ENCODE assay signal across 8 mouse cellular contexts in the genomic region with DNA sequence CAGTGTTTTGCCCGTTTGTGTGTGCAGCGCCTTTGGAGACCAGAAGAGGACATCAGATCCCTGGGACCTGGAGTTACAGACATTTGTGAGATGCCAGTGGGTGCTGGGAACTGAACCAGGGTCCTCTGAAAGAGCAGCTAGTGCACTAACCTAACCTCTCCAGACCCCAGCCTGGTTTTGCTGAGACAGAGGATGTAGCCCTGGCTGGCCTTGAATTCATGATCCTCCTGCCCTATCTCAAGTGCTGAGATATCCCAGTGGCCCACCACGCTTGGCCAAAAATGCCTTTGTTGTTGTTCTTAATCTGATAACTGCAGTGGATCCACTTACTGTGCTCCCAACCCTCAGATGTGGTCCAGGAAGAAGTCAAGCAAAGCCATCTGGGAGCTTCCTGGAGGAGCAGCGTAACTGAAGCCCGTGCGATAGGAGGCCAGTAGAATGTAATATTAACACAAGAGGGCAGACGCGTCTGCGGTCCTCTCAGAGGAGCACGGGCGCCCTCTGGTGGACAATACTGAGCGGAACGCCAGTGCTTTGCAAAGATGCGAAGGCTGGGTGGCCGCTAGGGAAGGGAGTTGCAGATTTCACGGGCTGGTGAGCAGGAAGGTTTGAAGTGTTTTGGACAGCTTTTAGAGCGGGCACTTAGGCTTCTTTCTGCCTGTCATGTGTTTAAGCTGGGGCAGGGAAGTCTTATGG.
DNase-seq lines count a peak whose midpoint lies in the region; ATAC-seq and TF ChIP-seq lines count a peak whose summit lies in the region.

No protein-coding gene starts in this region.

- DNase-seq in MEL (ENCODE audit: low read depth, low spot score): peak; percentile 96
- DNase-seq in cerebellum, adult 8-10 months: peak; percentile 84
- peak; percentile 92 for DNase-seq in hindbrain, embryonic 10.5 days (ENCODE audit: low spot score)
- peak; percentile 82 for DNase-seq in layer of hippocampus, adult 9-10 months (ENCODE audit: low spot score)
- peak; percentile 88 for DNase-seq in ovary, postnatal 10 days (ENCODE audit: low spot score)
- DNase-seq in thymus, postnatal 0 days (ENCODE audit: low spot score): peak; percentile 95

- H3K79me2 ChIP-seq in MEL (ENCODE audit: control insufficient read depth, insufficient read depth, low read length, poor library complexity): no peaks in the 10 kb centered on the region; the same call in 1 of the 2 replicates

- TF ChIP-seq POLR2A in MEL (IDR thresholded peaks at IDR 0.05; ENCODE audit: control insufficient read depth in 1 of 2, insufficient read depth in 1 of 2, low read depth in 1 of 2, low read length in 2 of 2, poor library complexity in 1 of 2): no peak

- H3K9me3 ChIP-seq in MEL (replicated peaks; ENCODE audit: insufficient read depth, low read length): no peaks in the 10 kb centered on the region
- H3K9me3 ChIP-seq in hindbrain, embryonic 10.5 days: peaks cover 4% of the 10 kb centered on the region; the same call in 1 of the 2 replicates
- no peaks in the 10 kb centered on the region for H3K9me3 ChIP-seq in lung, embryonic 16.5 days (ENCODE audit: control insufficient read depth, low read length)

- peak overlapping the region; percentile 44; the same call in 1 of the 2 replicates for H3K27ac ChIP-seq in MEL (ENCODE audit: control insufficient read depth, low read depth, low read length)
- no peak overlapping the region for H3K27ac ChIP-seq in hindbrain, embryonic 10.5 days
- H3K27ac ChIP-seq in lung, embryonic 16.5 days (ENCODE audit: low read length): no peak overlapping the region

- 23% methylated on average over 17 of the region's 17 CpGs for WGBS in hindbrain, embryonic 10.5 days
- WGBS in lung, embryonic 16.5 days: 17% methylated on average over 17 of the region's 17 CpGs

- peak; percentile 98 for ATAC-seq in frontal cortex, adult (ENCODE audit: low TSS enrichment)
- peak; percentile 69 for ATAC-seq in lung, embryonic 16.5 days (ENCODE audit: low read depth)

- TF ChIP-seq CTCF in MEL (IDR thresholded peaks at IDR 0.05 in 2 of 3, conservative IDR thresholded peaks at IDR 0.05 in 1 of 3; ENCODE audit: control insufficient read depth in 1 of 3, insufficient read depth in 1 of 3, low read depth in 2 of 3, low read length in 3 of 3, poor library complexity in 1 of 3, severe bottlenecking in 1 of 3): peak in 2 of 3 experiments; percentile 90 to 99; a peak in 5 of 6 replicates

- TF ChIP-seq RAD21 in MEL (IDR thresholded peaks at IDR 0.05; ENCODE audit: low read depth, low read length): peak; percentile 95

- H3K4me2 ChIP-seq in lung, embryonic 16.5 days (ENCODE audit: low read depth, low read length): peak overlapping the region; percentile 47; the same call in 1 of the 2 replicates

- H3K27me3 ChIP-seq in MEL (ENCODE audit: control insufficient read depth in 1 of 2, insufficient read depth in 2 of 2, low read length in 2 of 2): no peaks in the 10 kb centered on the region
- H3K27me3 ChIP-seq in hindbrain, embryonic 10.5 days (ENCODE audit: insufficient read depth, poor library complexity, severe bottlenecking): no peaks in the 10 kb centered on the region
- no peaks in the 10 kb centered on the region for H3K27me3 ChIP-seq in lung, embryonic 16.5 days (ENCODE audit: control insufficient read depth, insufficient read depth, low read depth, low read length)

- peak in 1 of 2 experiments; percentile 29; a peak in 2 of 4 replicates for TF ChIP-seq EP300 in MEL (IDR thresholded peaks at IDR 0.05; ENCODE audit: low read depth in 1 of 2, low read length in 2 of 2)

- H3K4me1 ChIP-seq in MEL (ENCODE audit: control insufficient read depth in 1 of 2, insufficient read depth in 2 of 2, low read length in 2 of 2): peaks cover 3 to 6% of the 10 kb centered on the region in 2 experiments; a peak in 3 of 4 replicates
- H3K4me1 ChIP-seq in hindbrain, embryonic 10.5 days (replicated peaks): peaks cover 10% of the 10 kb centered on the region; the same call in 1 of the 2 replicates
- H3K4me1 ChIP-seq in lung, embryonic 16.5 days (replicated peaks; ENCODE audit: control insufficient read depth, insufficient read depth, low read length): 0 out of 2 replicates have a peak, but pooled peaks cover 2% of the 10 kb centered on the region

- peaks cover 0 to 3% of the 10 kb centered on the region in 2 experiments; a peak in 2 of 4 replicates for H3K36me3 ChIP-seq in MEL (ENCODE audit: control insufficient read depth in 1 of 2, insufficient read depth in 2 of 2, low read length in 2 of 2)
- H3K36me3 ChIP-seq in hindbrain, embryonic 10.5 days: no peaks in the 10 kb centered on the region
- no peaks in the 10 kb centered on the region for H3K36me3 ChIP-seq in lung, embryonic 16.5 days (ENCODE audit: control insufficient read depth, insufficient read depth, low read length)

- peak overlapping the region; percentile 80 for H3K9ac ChIP-seq in MEL (ENCODE audit: control insufficient read depth, low read depth, low read length, poor library complexity, severe bottlenecking)
- H3K9ac ChIP-seq in lung, embryonic 16.5 days (ENCODE audit: low read length): no peak overlapping the region

- H3K4me3 ChIP-seq in MEL (ENCODE audit: control insufficient read depth in 1 of 2, insufficient read depth in 1 of 2, low read depth in 2 of 2, low read length in 2 of 2): peak overlapping the region; percentile 74 to 75
- H3K4me3 ChIP-seq in hindbrain, embryonic 10.5 days: no peak overlapping the region
- H3K4me3 ChIP-seq in lung, embryonic 16.5 days (ENCODE audit: low read length): no peak overlapping the region

TF ChIP-seq in MEL, 35 proteins besides CTCF, POLR2A, EP300 and RAD21:
- TF ChIP-seq ELF1 (IDR thresholded peaks at IDR 0.05; ENCODE audit: low read depth, low read length) (peak; percentile 53; the same call in 1 of the 2 replicates), SIN3A (IDR thresholded peaks at IDR 0.05; ENCODE audit: low read length) (peak; percentile 72; the same call in 1 of the 2 replicates), ETS1 (IDR thresholded peaks at IDR 0.05; ENCODE audit: low read depth, low read length) (0 out of 2 replicates have a peak, but pooled peaks have one; percentile 25), RCOR1 (IDR thresholded peaks at IDR 0.05; ENCODE audit: low read depth, low read length) (peak; percentile 31; the same call in 1 of the 2 replicates), ZC3H11A (IDR thresholded peaks at IDR 0.05; ENCODE audit: low read depth, low read length) (peak; percentile 77), SMC3 (IDR thresholded peaks at IDR 0.05; ENCODE audit: low read depth, low read length) (peak; percentile 93), POLR2AphosphoS5 (IDR thresholded peaks at IDR 0.05; ENCODE audit: borderline replicate concordance, low read depth, low read length) (no peak), ZNF384 (IDR thresholded peaks at IDR 0.05; ENCODE audit: low read depth, low read length) (peak; percentile 50; the same call in 1 of the 2 replicates), JUND (IDR thresholded peaks at IDR 0.05; ENCODE audit: low read depth, low read length) (no peak), HCFC1 (IDR thresholded peaks at IDR 0.05; ENCODE audit: low read depth, low read length) (0 out of 2 replicates have a peak, but pooled peaks have one; percentile 38), NRF1 (IDR thresholded peaks at IDR 0.05; ENCODE audit: insufficient read depth, low read depth, low read length, poor library complexity, severe bottlenecking) (0 out of 2 replicates have a peak, but pooled peaks have one; percentile 18), TCF12 (IDR thresholded peaks at IDR 0.05; ENCODE audit: low read depth, low read length) (0 out of 2 replicates have a peak, but pooled peaks have one; percentile 41), CHD2 (IDR thresholded peaks at IDR 0.05; ENCODE audit: low read length) (no peak)
TF ChIP-seq in MEL: peak in this region for 10.

Comparison
In these comparisons a context has a peak if more than half of its experiments do, and no peak if none do; other contexts are left out.
1. H3K4me3 ChIP-seq: peak in MEL (2 of 2); none in hindbrain, embryonic 10.5 days (single experiment) and lung, embryonic 16.5 days (single experiment).
2. Peak in every context shown above with its lines, with median percentiles within 50 percentile points of each other: DNase-seq.